Mouse (Mus musculus): Measurements from ENCODE around the gene Taok1. TPM values are rescaled to one million over a fixed set of nuclear protein-coding genes. Genes with fewer than 3 reads are reported as not detected.

Taok1 gene
- polyA plus RNA-seq, 1 experiment from 2014 or later: 15.1 TPM

- Histone ChIP-seq H3K9me3 (replicated peaks; ENCODE audit: control insufficient read depth, low read length) (no peaks in the 10 kb centered on the region), H3K36me3 (replicated peaks; ENCODE audit: control insufficient read depth, insufficient read depth, low read depth, low read length) (no peaks in the 10 kb centered on the region), H3K9ac (replicated peaks; ENCODE audit: low read length) (no peak overlapping the region), H3K4me3 (ENCODE audit: low read depth, low read length) (no peak overlapping the region), H3K4me1 (ENCODE audit: control insufficient read depth, insufficient read depth, low read length) (peaks cover 15% of the 10 kb centered on the region), H3K27ac (replicated peaks; ENCODE audit: low read depth, low read length) (no peak overlapping the region), H3K4me2 (ENCODE audit: low read depth, low read length) (no peak overlapping the region), H3K27me3 (ENCODE audit: control insufficient read depth, insufficient read depth, low read length) (peaks cover 8% of the 10 kb centered on the region)
- DNase-seq (ENCODE audit: low spot score): no peak
- WGBS: 44% methylated on average over 5 of the region's 5 CpGs
- no peak for ATAC-seq (replicated peaks; ENCODE audit: insufficient number of reproducible peaks, low FRiP score, low TSS enrichment, low read depth)
Measured at GRCm38 (mm10) chr11:77516553-77517425, 90.8 kb downstream of the Taok1 start.

GRCm38 (mm10) chr11:77515637-77516552, 91.7 kb downstream of the Taok1 start, which contains the start of gene Trp53i13:
TSS of gene Trp53i13 (minus strand) at chr11:77515980.
- H3K4me2 ChIP-seq (ENCODE audit: low read depth, low read length): peak within 1 kb of the TSS; percentile 97
- H3K36me3 ChIP-seq (replicated peaks; ENCODE audit: control insufficient read depth, insufficient read depth, low read depth, low read length): no peaks in the 10 kb centered on the region
- peaks cover 8% of the 10 kb centered on the region for H3K27me3 ChIP-seq (ENCODE audit: control insufficient read depth, insufficient read depth, low read length)
- peak within 1 kb of the TSS; percentile 50 for H3K9ac ChIP-seq (replicated peaks; ENCODE audit: low read length)
- no peak within 1 kb of the TSS for H3K27ac ChIP-seq (replicated peaks; ENCODE audit: low read depth, low read length)
- 5% methylated on average over 39 of the region's 39 CpGs for WGBS
- ATAC-seq (replicated peaks; ENCODE audit: insufficient number of reproducible peaks, low FRiP score, low TSS enrichment, low read depth) (no peak; the same call in 1 of the 2 replicates), DNase-seq (ENCODE audit: low spot score) (peak; percentile 22)
- H3K9me3 ChIP-seq (replicated peaks; ENCODE audit: control insufficient read depth, low read length): no peaks in the 10 kb centered on the region
- peaks cover 15% of the 10 kb centered on the region for H3K4me1 ChIP-seq (ENCODE audit: control insufficient read depth, insufficient read depth, low read length)
- peak within 1 kb of the TSS; percentile 62 for H3K4me3 ChIP-seq (ENCODE audit: low read depth, low read length)

- H3K36me3 ChIP-seq (replicated peaks; ENCODE audit: control insufficient read depth, insufficient read depth, low read depth, low read length): no peaks in the 10 kb centered on the region
- peak; percentile 77 for DNase-seq (ENCODE audit: low spot score)
- peak; percentile 72 for ATAC-seq (replicated peaks; ENCODE audit: insufficient number of reproducible peaks, low FRiP score, low TSS enrichment, low read depth)
- H3K4me3 ChIP-seq (ENCODE audit: low read depth, low read length): peak within 1 kb of the TSS; percentile 62
- peaks cover 15% of the 10 kb centered on the region for H3K4me1 ChIP-seq (ENCODE audit: control insufficient read depth, insufficient read depth, low read length)
- H3K27ac ChIP-seq (replicated peaks; ENCODE audit: low read depth, low read length): no peak within 1 kb of the TSS
- peak within 1 kb of the TSS; percentile 50 for H3K9ac ChIP-seq (replicated peaks; ENCODE audit: low read length)
- H3K9me3 ChIP-seq (replicated peaks; ENCODE audit: control insufficient read depth, low read length): no peaks in the 10 kb centered on the region
- H3K27me3 ChIP-seq (ENCODE audit: control insufficient read depth, insufficient read depth, low read length): peaks cover 8% of the 10 kb centered on the region
- H3K4me2 ChIP-seq (ENCODE audit: low read depth, low read length): peak within 1 kb of the TSS; percentile 97
- WGBS: under 1% methylated on average over 60 of the region's 72 CpGs
Measured at GRCm38 (mm10) chr11:77514832-77515636, 92.6 kb downstream of the Taok1 start, which contains the start of gene Abhd15. TSS of gene Abhd15 (plus strand) at chr11:77515121.

- Histone ChIP-seq H3K4me1 (ENCODE audit: control insufficient read depth, insufficient read depth, low read length) (peaks cover 15% of the 10 kb centered on the region), H3K4me3 (ENCODE audit: low read depth, low read length) (peak overlapping the region; percentile 62), H3K36me3 (replicated peaks; ENCODE audit: control insufficient read depth, insufficient read depth, low read depth, low read length) (no peaks in the 10 kb centered on the region), H3K9me3 (replicated peaks; ENCODE audit: control insufficient read depth, low read length) (no peaks in the 10 kb centered on the region), H3K4me2 (ENCODE audit: low read depth, low read length) (peak overlapping the region; percentile 97), H3K27ac (replicated peaks; ENCODE audit: low read depth, low read length) (no peak overlapping the region), H3K9ac (replicated peaks; ENCODE audit: low read length) (peak overlapping the region; percentile 50), H3K27me3 (ENCODE audit: control insufficient read depth, insufficient read depth, low read length) (peaks cover 8% of the 10 kb centered on the region)
- no peak for ATAC-seq (replicated peaks; ENCODE audit: insufficient number of reproducible peaks, low FRiP score, low TSS enrichment, low read depth)
- WGBS: 6% methylated on average over 19 of the region's 19 CpGs
- DNase-seq (ENCODE audit: low spot score): no peak
Measured at GRCm38 (mm10) chr11:77514281-77514831, 93.3 kb downstream of the Taok1 start.

GRCm38 (mm10) chr11:77513811-77514170, 93.8 kb downstream of the Taok1 start:
- peaks cover 8% of the 10 kb centered on the region for H3K27me3 ChIP-seq (ENCODE audit: control insufficient read depth, insufficient read depth, low read length)
- H3K9ac ChIP-seq (replicated peaks; ENCODE audit: low read length): peak overlapping the region; percentile 55
- peaks cover 15% of the 10 kb centered on the region for H3K4me1 ChIP-seq (ENCODE audit: control insufficient read depth, insufficient read depth, low read length)
- peak overlapping the region; percentile 62 for H3K4me3 ChIP-seq (ENCODE audit: low read depth, low read length)
- H3K9me3 ChIP-seq (replicated peaks; ENCODE audit: control insufficient read depth, low read length): no peaks in the 10 kb centered on the region
- H3K36me3 ChIP-seq (replicated peaks; ENCODE audit: control insufficient read depth, insufficient read depth, low read depth, low read length): no peaks in the 10 kb centered on the region
- H3K27ac ChIP-seq (replicated peaks; ENCODE audit: low read depth, low read length): no peak overlapping the region
- DNase-seq (ENCODE audit: low spot score): peak; percentile 53
- H3K4me2 ChIP-seq (ENCODE audit: low read depth, low read length): peak overlapping the region; percentile 72
- WGBS: 6% methylated on average over 10 of the region's 10 CpGs
- ATAC-seq (replicated peaks; ENCODE audit: insufficient number of reproducible peaks, low FRiP score, low TSS enrichment, low read depth): no peak

- ATAC-seq (replicated peaks; ENCODE audit: insufficient number of reproducible peaks, low FRiP score, low TSS enrichment, low read depth) (peak; percentile 45), DNase-seq (ENCODE audit: low spot score) (peak; percentile 91)
- Histone ChIP-seq H3K4me1 (ENCODE audit: control insufficient read depth, insufficient read depth, low read length) (peaks cover 15% of the 10 kb centered on the region), H3K27ac (replicated peaks; ENCODE audit: low read depth, low read length) (no peak overlapping the region), H3K4me3 (ENCODE audit: low read depth, low read length) (peak overlapping the region; percentile 62), H3K4me2 (ENCODE audit: low read depth, low read length) (peak overlapping the region; percentile 72), H3K9me3 (replicated peaks; ENCODE audit: control insufficient read depth, low read length) (no peaks in the 10 kb centered on the region), H3K27me3 (ENCODE audit: control insufficient read depth, insufficient read depth, low read length) (peaks cover 8% of the 10 kb centered on the region), H3K9ac (replicated peaks; ENCODE audit: low read length) (peak overlapping the region; percentile 55), H3K36me3 (replicated peaks; ENCODE audit: control insufficient read depth, insufficient read depth, low read depth, low read length) (no peaks in the 10 kb centered on the region)
- WGBS: under 1% methylated on average over 63 of the region's 84 CpGs
Measured at GRCm38 (mm10) chr11:77512891-77513810, 94.5 kb downstream of the Taok1 start.

Data from embryonic facial prominence, embryonic 11.5 days (tissue).